Mouse (Mus musculus) colon, adult 2 months (tissue): ENCODE results near the gene Prph. TPM values are rescaled to one million over a fixed set of nuclear protein-coding genes. Genes with fewer than 3 reads are reported as not detected.

Experiments
- polyA plus RNA-seq: library from polyadenylated mRNA; depleted of rRNA; stranded (reverse); fragments of >200 nt; gene quantifications from 2 replicates; pipeline ENCODE4 v1.2.3, GENCODE M21; 2012; rRNA removed

Gene Prph
- polyA plus RNA-seq, result 17.4 and 17.7 TPM in 2 replicates

DNA sequence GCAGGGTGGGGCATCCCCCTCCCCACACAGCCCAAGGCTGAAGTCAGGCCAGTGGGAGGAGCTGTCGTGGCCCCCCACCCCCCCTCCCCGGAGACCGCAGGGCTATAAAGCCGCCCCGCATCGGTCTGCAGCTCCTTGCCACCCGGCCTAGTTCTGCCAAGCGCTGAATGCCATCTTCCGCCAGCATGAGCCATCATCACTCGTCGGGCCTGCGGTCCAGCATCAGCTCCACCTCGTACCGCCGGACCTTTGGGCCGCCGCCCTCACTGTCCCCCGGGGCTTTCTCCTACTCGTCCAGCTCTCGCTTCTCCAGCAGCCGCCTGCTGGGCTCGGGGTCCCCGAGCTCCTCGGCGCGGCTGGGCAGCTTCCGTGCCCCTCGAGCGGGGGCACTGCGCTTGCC lies at the start of gene Prph:
TSS of gene Prph (plus strand) at position 135 of the 400 bp plus-strand sequence.

DNA sequence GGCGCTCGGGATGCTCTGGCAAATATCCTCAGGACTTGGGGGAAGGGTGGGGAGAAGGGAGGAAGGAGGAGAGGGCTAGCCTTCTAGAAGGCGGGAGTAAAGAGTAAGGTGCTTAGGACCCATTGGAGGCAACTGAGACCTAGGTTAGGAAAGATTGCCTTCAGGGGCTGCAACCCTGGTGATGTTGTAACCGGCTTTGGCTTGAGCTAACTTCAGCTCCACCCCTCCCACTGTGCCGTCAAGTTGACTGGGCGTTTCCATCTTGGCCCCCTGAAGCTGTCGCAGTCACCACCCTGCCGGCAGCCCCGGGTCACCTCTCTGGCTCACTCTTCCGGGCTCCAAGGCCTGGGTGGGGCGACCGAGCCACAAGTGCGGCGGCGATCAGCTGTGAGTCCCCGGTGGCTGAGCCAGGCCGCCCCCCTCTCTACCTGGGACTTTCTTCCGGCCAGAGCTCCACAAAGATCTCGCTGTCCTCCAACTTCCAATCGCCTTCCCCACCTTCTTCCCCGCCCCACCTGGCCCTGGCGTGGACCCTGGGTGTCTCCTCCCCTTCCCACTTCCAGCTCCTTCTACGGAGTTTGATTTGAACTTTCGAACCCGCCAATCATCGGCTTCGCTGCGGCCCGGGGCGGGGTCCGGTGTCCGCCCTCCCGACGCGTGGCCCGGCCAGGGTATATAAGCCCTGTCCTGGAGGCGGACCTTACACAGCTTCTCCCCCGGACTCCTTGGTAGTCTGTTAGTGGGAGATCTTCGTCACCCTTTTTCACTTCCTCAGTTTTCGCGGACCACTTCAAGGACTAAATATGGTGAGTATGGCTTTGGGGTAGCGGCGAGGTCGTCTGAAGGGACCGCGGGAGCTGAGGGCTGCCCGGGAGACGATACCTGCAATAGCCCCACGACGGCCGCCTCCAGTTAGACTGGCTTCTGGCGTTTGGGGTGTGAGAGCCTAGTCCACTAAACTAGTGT lies 25.1 kb upstream of the Prph start, which contains the start of gene Tuba1c:
TSS of gene Tuba1c (plus strand) at position 273 of the 966 bp plus-strand sequence.

GRCm38 (mm10) chr15:99074019-99074599 lies 19.1 kb downstream of the Prph start, which contains the start of gene Troap:
Gene Troap (plus strand): TSS chr15:99074575.

GRCm38 (mm10) chr15:99087253-99088075 lies 32.5 kb downstream of the Prph start, which contains the start of gene C1ql4:
Gene C1ql4 (minus strand): TSS chr15:99087817.

DNA sequence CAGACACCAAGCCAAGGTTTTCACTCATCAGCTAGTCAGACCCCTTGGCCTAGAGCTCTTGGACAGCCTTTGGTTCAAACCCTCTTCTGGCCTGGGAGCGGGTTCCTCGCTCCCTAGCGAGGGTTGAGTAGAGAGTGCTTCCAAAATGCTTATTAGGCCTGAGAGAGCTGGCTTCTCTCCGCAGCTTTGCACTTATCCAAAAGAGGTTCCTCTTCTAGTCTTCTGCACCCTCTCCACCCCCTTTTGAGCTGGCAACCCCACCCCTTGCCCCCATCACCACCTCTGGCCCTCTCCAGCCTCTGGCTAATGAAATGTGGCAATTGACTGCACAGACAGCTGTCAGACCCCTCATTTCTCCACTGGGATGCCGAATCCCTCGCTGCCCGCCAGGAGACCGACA lies 37.9 kb downstream of the Prph start, which contains the start of gene Dnajc22:
TSS of gene Dnajc22 (plus strand) at position 301 of the 400 bp plus-strand sequence.

Other genes starting within 250 kb of the Prph start
- gene Ddn, start 245.7 kb upstream of the Prph start, polyA plus RNA-seq, result not detected in 2 replicates
- 45.2 and 50.3 TPM in 2 replicates for gene Prkag1, start 223.7 kb upstream of the Prph start, polyA plus RNA-seq
- gene Kmt2d, start 184.0 kb upstream of the Prph start, polyA plus RNA-seq, result 23.9 and 26.7 TPM in 2 replicates
- gene Rhebl1, start 160.6 kb upstream of the Prph start, polyA plus RNA-seq, result 1.9 and 2.1 TPM in 2 replicates
- 0.72 and 0.93 TPM in 2 replicates for gene Dhh, start 156.6 kb upstream of the Prph start, polyA plus RNA-seq
- 56.6 and 93.6 TPM in 2 replicates for gene Lmbr1l, start 136.9 kb upstream of the Prph start, polyA plus RNA-seq
- 551 and 757 TPM in 2 replicates for gene Tuba1b, start 120.6 kb upstream of the Prph start, polyA plus RNA-seq
- 98.4 and 128 TPM in 2 replicates for gene Gm49450, start 101.6 kb upstream of the Prph start, polyA plus RNA-seq
- gene Tuba1a, start 101.5 kb upstream of the Prph start, polyA plus RNA-seq, result 192 and 198 TPM in 2 replicates
- 219 and 270 TPM in 2 replicates for gene Tuba1c, start 25.3 kb upstream of the Prph start, polyA plus RNA-seq
- 9.4 and 10.0 TPM in 2 replicates for gene Troap, start 19.4 kb downstream of the Prph start, polyA plus RNA-seq
- gene C1ql4, start 32.6 kb downstream of the Prph start, polyA plus RNA-seq, result not detected in 2 replicates
- 32.4 and 40.8 TPM in 2 replicates for gene Dnajc22, start 38.0 kb downstream of the Prph start, polyA plus RNA-seq
- 6.3 and 6.7 TPM in 2 replicates for gene Spats2, start 70.7 kb downstream of the Prph start, polyA plus RNA-seq
- gene Kcnh3, start 169.7 kb downstream of the Prph start, polyA plus RNA-seq, result 29.5 and 36.7 TPM in 2 replicates
- 64.5 and 65.2 TPM in 2 replicates for gene Mcrs1, start 196.8 kb downstream of the Prph start, polyA plus RNA-seq
- 41.1 and 42.3 TPM in 2 replicates for gene Prpf40b, start 239.9 kb downstream of the Prph start, polyA plus RNA-seq
- gene Fam186b, start 240.7 kb downstream of the Prph start, polyA plus RNA-seq, result not detected in 2 replicates